Mouse (Mus musculus) C2C12 (cell line): ENCODE results near the gene Lman2l.

Source experiments
- CEBPB ChIP-seq: IDR thresholded peaks from one replicate; pipeline ENCODE4 v1.6.1; 2011; ENCODE audit warnings: low read depth, mild to moderate bottlenecking, control low read depth, moderate library complexity
- CTCF ChIP-seq: IDR thresholded peaks from one replicate; pipeline ENCODE4 v1.5.1; 2011; ENCODE audit not compliant: control insufficient read depth, insufficient read depth, insufficient read length
- FOSL1 ChIP-seq: IDR thresholded peaks from one replicate; pipeline ENCODE4 v1.8.0; 2011; ENCODE audit warnings: mild to moderate bottlenecking, low read length; ENCODE audit not compliant: poor library complexity, insufficient read depth, severe bottlenecking
- MAX ChIP-seq: IDR thresholded peaks from one replicate; pipeline ENCODE4 v1.6.1; 2011; ENCODE audit warnings: mild to moderate bottlenecking, control low read depth
- MYOD1 ChIP-seq: IDR thresholded peaks from one replicate; pipeline ENCODE4 v1.6.1; 2011; ENCODE audit warnings: low read depth; ENCODE audit not compliant: control insufficient read depth, insufficient read length
- MYOG ChIP-seq: IDR thresholded peaks from one replicate; pipeline ENCODE4 v1.6.1; 2011; ENCODE audit not compliant: control insufficient read depth, insufficient read length; ENCODE audit errors: extremely low read depth
- USF1 ChIP-seq: IDR thresholded peaks from one replicate; pipeline ENCODE4 v1.6.1; 2011; ENCODE audit warnings: low read depth, mild to moderate bottlenecking, control low read depth, moderate library complexity

DNA sequence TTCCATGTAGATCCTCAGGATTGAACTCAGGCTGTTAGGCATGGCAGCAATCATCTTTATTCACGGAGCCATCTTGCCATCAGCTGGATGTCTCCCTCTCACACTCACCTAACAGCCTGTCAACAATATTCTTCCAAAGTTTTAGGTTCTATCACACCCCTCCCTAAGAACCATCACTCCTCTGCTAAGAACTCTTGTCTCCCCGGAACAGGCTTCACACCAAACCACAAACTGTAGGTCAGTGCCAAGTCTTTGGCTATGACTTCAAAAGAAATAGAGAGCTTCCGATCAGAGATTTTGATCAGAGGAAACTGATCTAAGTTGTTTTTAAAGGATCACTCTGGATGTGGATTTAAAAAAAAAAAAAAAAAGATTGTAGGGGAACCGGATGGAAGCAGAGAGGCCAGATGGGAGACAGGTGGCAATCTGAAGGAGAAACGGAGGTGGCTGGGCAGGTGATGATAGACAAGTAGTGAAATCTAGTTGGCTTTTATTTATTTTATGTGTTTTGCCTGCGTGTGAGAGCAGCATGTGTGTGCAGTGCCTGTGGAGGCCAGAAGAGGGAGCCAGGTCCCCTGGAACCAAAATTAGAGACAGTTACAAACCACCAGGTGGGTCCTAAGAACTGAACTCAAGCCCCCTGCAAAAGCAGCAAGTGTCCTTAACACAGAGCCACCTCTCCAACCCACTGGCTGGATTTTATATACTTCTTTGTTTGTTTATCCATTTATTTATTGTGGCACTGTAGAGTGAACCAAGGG, 9.2 kb upstream of the Lman2l start:
- TF ChIP-seq CTCF (no peak), USF1 (no peak), MAX (no peak), MYOD1 (no peak), MYOG (no peak), FOSL1 (no peak), CEBPB (no peak)
